Comparison of ENCODE assay signal across 13 mouse cellular contexts in genomic region chr11:62638402-62638801, GRCm38 (mm10).
"Had no signal": no experiment of that assay in that cellular context is flagged by ENCODE, and none has a peak within 500 bp of the region (broad histone marks: within the 10 kb centered on the region; RNA-seq: fewer than 3 reads in every experiment).

No protein-coding gene starts in this region.

- H3K9ac ChIP-seq: limb, embryonic 13.5 days; liver, embryonic 15.5 days; midbrain, embryonic 13.5 days; stomach, embryonic 15.5 days had no signal

- H3K9me3 ChIP-seq: limb, embryonic 13.5 days; liver, embryonic 15.5 days; midbrain, embryonic 13.5 days; stomach, embryonic 15.5 days had no signal

- H3K27me3 ChIP-seq: limb, embryonic 13.5 days; liver, embryonic 15.5 days; midbrain, embryonic 13.5 days; stomach, embryonic 15.5 days had no signal

- ATAC-seq: lung, postnatal 0 days; midbrain, embryonic 13.5 days had no signal

- H3K4me3 ChIP-seq: left cerebral cortex, adult 2 months; limb, embryonic 13.5 days; liver, embryonic 15.5 days; midbrain, embryonic 13.5 days; stomach, embryonic 15.5 days had no signal

- H3K27ac ChIP-seq: left cerebral cortex, adult 2 months; limb, embryonic 13.5 days; liver, embryonic 15.5 days; midbrain, embryonic 13.5 days; stomach, embryonic 15.5 days had no signal

- H3K36me3 ChIP-seq: liver, embryonic 15.5 days; midbrain, embryonic 13.5 days; stomach, embryonic 15.5 days had no signal

- H3K4me2 ChIP-seq: limb, embryonic 13.5 days; liver, embryonic 11.5 days; liver, embryonic 15.5 days; midbrain, embryonic 13.5 days; stomach, embryonic 15.5 days had no signal

- DNase-seq: kidney, postnatal 25 days; lung, adult 2 months; lung, postnatal 36 days; right cerebral cortex, postnatal 14 days; thymus, adult 2 months; thymus, postnatal 25 days had no signal
